Mouse (Mus musculus): Measurements from ENCODE around the gene Igfbpl1. TPM values are rescaled to one million over a fixed set of nuclear protein-coding genes. Genes with fewer than 3 reads are reported as not detected.
A peak's percentile ranks its signal among the peaks of the same experiment; 100 is the strongest.

Igfbpl1 gene
- polyA plus RNA-seq (2015; fragmentation: Nextera tagmentation; extraction: Ambion mirVana): 0.03 and 0.05 TPM in 2 replicates

GRCm38 (mm10) chr4:45826275-45827040 is at the start of gene Igfbpl1:
TSS of gene Igfbpl1 (minus strand) at chr4:45826923.
- no peaks in the 10 kb centered on the region for H3K9me3 ChIP-seq (replicated peaks)
- H3K4me1 ChIP-seq (replicated peaks): no peaks in the 10 kb centered on the region
- H3K9ac ChIP-seq: no peak within 1 kb of the TSS
- peak within 1 kb of the TSS; percentile 41 for H3K4me2 ChIP-seq
- ATAC-seq (ENCODE audit: low read depth): no peak
- no peak for DNase-seq
- 3% methylated on average over 91 of the region's 91 CpGs for WGBS (ENCODE audit: insufficient replicate concordance)
- H3K4me3 ChIP-seq (replicated peaks): peak within 1 kb of the TSS; percentile 16; the same call in 1 of the 2 replicates
- peaks cover 90% of the 10 kb centered on the region for H3K27me3 ChIP-seq
- H3K27ac ChIP-seq: no peak within 1 kb of the TSS
- H3K36me3 ChIP-seq: no peaks in the 10 kb centered on the region

DNA sequence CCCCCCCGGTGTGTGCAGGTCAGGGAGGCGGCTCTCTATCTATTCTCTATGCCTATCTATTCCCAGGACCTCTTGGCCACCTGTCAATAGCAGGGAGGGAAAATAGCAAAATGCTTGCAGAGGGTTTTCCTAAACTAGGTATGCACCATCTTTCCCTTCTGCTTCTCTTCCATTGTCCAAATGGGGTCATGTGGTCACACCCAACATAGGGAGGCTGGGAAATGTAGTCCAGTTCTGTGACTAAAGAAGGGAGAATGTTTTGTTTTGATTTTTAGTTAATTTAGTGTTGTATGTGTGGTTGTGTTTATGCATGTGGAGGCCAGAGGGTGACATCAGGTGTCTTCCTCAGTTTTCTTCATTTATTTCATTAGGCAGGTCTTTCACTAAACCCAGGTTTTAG is 45.4 kb upstream of the Igfbpl1 start:
- Histone ChIP-seq H3K36me3 (peaks cover 12% of the 10 kb centered on the region), H3K4me3 (replicated peaks) (no peak overlapping the region), H3K9ac (no peak overlapping the region), H3K9me3 (replicated peaks) (peaks cover 7% of the 10 kb centered on the region; the same call in 1 of the 2 replicates), H3K27ac (no peak overlapping the region), H3K27me3 (0 out of 2 replicates have a peak, but pooled peaks cover 4% of the 10 kb centered on the region), H3K4me1 (replicated peaks) (no peaks in the 10 kb centered on the region), H3K4me2 (no peak overlapping the region)
- ATAC-seq (ENCODE audit: low read depth): no peak
- DNase-seq: no peak
- WGBS (ENCODE audit: insufficient replicate concordance): 100% methylated on average over 1 of the region's 2 CpGs

DNA sequence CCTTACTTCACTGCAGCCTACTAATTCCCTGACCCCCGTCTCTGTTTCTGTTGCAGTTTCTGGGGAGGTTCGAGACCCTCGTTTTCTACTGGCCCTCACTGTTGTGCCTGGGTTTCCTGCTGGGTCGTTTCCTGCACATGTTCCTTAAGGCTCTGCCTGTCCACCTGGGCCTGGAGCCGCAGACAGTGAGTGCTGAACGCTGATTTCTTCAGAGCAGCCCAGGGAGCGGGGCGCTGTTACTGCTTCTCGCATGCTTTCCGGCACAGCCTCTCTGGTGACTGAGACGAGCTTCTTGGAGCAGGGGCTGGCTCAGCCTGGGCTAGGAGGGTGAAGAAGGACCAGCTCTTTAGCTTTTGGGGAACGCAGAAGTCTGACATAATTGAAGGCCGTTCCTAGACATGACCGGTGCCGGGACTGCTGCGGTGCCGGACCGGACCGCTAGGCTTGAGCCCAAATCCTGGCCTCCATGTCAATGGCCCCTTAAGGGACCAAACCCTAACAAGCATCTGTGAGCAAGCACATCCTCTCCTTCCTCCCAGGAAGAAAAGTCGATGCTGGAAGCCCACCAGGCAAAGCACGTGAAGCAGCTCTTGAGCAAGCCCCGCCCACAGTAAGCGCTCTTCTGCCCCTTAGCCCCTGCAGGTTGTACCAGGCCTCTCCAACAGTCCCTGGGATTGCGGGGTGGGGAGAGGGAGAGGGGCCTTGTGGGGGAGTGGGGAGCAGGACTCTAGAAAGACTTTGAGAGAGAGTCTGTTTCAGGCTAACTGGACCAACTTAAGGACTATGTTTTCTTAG is 42.5 kb upstream of the Igfbpl1 start:
- WGBS (ENCODE audit: insufficient replicate concordance): 33% methylated on average over 24 of the region's 24 CpGs
- no peak for ATAC-seq (ENCODE audit: low read depth)
- no peaks in the 10 kb centered on the region; the same call in 1 of the 2 replicates for H3K36me3 ChIP-seq
- no peaks in the 10 kb centered on the region for H3K4me1 ChIP-seq (replicated peaks)
- no peak overlapping the region for H3K4me3 ChIP-seq (replicated peaks)
- no peak for DNase-seq
- H3K9me3 ChIP-seq (replicated peaks): no peaks in the 10 kb centered on the region
- 0 out of 2 replicates have a peak, but pooled peaks cover 4% of the 10 kb centered on the region for H3K27me3 ChIP-seq
- no peak overlapping the region for H3K27ac ChIP-seq
- H3K4me2 ChIP-seq: no peak overlapping the region
- no peak overlapping the region for H3K9ac ChIP-seq

DNA sequence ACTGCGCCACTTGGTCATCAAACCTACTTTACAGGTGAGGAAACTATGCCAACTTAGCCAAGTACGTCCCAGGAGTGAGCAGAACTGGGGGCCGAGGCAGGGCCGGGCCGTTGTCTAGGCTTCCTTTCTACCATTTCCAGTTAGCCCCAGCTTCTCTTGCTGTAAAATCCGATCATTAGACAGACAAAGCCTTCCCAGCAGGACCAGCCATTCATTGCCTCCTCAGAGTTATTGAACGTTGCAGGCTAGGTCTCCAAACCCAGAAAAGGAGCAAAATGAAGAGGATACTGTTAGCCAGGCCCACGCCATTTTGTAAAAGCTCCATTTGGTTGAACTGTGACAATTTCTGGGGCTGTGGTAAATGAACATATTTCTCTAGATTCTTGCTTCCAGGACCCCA is 40.7 kb upstream of the Igfbpl1 start:
- no peaks in the 10 kb centered on the region for H3K4me1 ChIP-seq (replicated peaks)
- 0 out of 2 replicates have a peak, but pooled peaks cover 4% of the 10 kb centered on the region for H3K27me3 ChIP-seq
- no peaks in the 10 kb centered on the region for H3K9me3 ChIP-seq (replicated peaks)
- DNase-seq (no peak), ATAC-seq (ENCODE audit: low read depth) (no peak)
- no peak overlapping the region for H3K9ac ChIP-seq
- H3K27ac ChIP-seq: no peak overlapping the region
- WGBS (ENCODE audit: insufficient replicate concordance): 68% methylated on average over 8 of the region's 8 CpGs
- H3K4me2 ChIP-seq: no peak overlapping the region
- H3K36me3 ChIP-seq: no peaks in the 10 kb centered on the region
- no peak overlapping the region for H3K4me3 ChIP-seq (replicated peaks)

DNA sequence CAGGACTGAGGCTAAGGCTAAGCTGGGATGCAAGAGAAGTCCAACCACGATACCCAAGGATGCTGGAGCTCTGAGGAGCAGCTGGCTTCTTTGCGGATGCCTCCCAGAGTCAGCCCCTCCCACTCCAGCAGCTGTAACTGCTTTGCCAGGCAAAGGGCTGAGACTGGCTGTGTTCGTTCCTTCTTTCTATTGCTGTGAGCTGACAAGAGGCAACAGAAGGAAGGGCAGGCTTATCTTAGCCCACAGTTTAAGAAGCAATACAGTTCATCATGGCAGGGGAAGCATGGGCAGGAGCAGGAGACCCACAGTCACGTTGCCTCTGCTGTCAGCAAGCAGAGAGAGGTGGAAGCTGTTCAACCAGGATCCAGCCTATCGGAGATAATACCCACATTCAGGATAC is 34.4 kb upstream of the Igfbpl1 start:
- H3K36me3 ChIP-seq: peaks cover 9% of the 10 kb centered on the region; the same call in 1 of the 2 replicates

GRCm38 (mm10) chr4:45855803-45856424 is 29.2 kb upstream of the Igfbpl1 start:
- no peaks in the 10 kb centered on the region for H3K27me3 ChIP-seq
- peaks cover 9% of the 10 kb centered on the region; the same call in 1 of the 2 replicates for H3K36me3 ChIP-seq
- no peak overlapping the region for H3K27ac ChIP-seq
- H3K9me3 ChIP-seq (replicated peaks): no peaks in the 10 kb centered on the region
- no peaks in the 10 kb centered on the region for H3K4me1 ChIP-seq (replicated peaks)
- H3K4me3 ChIP-seq (replicated peaks): no peak overlapping the region
- no peak overlapping the region for H3K4me2 ChIP-seq
- no peak overlapping the region for H3K9ac ChIP-seq
- 48% methylated on average over 19 of the region's 19 CpGs for WGBS (ENCODE audit: insufficient replicate concordance)
- DNase-seq (peak; percentile 15), ATAC-seq (ENCODE audit: low read depth) (no peak)

More for the DNA sequence above, 34.4 kb upstream of the Igfbpl1 start:
- Histone ChIP-seq H3K27ac (no peak overlapping the region), H3K4me1 (replicated peaks) (no peaks in the 10 kb centered on the region), H3K4me2 (no peak overlapping the region), H3K27me3 (no peaks in the 10 kb centered on the region), H3K9ac (no peak overlapping the region), H3K9me3 (replicated peaks) (no peaks in the 10 kb centered on the region), H3K4me3 (replicated peaks) (no peak overlapping the region)
- ATAC-seq (ENCODE audit: low read depth) (no peak), DNase-seq (no peak)
- 42% methylated on average over 5 of the region's 5 CpGs for WGBS (ENCODE audit: insufficient replicate concordance)

DNA sequence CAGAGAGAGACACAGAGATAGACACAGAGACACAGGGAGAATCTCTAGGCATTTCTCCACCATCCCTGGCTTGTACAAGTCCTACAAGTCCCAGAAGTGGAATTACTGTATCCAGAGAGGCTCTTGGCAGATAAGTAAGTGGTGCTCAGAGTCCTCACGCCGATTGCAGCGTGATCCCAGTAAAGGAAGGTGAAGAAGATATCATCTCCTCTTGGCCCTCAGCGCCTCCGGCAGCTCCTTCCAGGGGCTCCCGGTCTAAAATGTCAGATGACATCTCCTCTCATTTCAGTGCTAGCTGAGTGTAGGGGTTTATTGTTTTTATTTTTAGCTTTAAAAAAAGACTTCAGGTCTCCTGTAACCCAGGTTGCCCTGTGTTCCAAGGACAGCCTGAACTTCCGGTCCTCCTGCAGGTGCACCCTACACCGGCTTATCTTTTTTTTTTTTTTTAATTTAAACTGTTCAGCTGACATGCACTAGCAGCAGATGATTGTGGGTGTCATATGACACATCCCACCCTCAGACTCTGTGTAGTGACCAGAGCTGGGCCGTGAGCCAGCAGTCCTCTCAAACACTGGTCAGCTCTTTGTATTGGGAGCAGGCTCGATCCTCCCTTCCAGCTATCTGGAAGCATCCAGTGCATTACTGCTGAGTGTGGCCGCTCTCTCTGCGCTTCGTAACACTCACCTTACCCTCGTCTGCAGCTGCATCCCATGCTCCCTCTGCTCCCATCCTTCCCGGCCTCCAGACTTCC is 26.9 kb upstream of the Igfbpl1 start:
- H3K4me3 ChIP-seq (replicated peaks): no peak overlapping the region
- H3K9me3 ChIP-seq (replicated peaks): no peaks in the 10 kb centered on the region
- H3K27me3 ChIP-seq: peaks cover 6% of the 10 kb centered on the region; the same call in 1 of the 2 replicates
- no peaks in the 10 kb centered on the region for H3K4me1 ChIP-seq (replicated peaks)
- no peak overlapping the region for H3K27ac ChIP-seq
- DNase-seq: no peak
- no peak for ATAC-seq (ENCODE audit: low read depth)
- 64% methylated on average over 15 of the region's 15 CpGs for WGBS (ENCODE audit: insufficient replicate concordance)
- no peak overlapping the region for H3K9ac ChIP-seq
- H3K36me3 ChIP-seq: no peaks in the 10 kb centered on the region
- H3K4me2 ChIP-seq: no peak overlapping the region

DNA sequence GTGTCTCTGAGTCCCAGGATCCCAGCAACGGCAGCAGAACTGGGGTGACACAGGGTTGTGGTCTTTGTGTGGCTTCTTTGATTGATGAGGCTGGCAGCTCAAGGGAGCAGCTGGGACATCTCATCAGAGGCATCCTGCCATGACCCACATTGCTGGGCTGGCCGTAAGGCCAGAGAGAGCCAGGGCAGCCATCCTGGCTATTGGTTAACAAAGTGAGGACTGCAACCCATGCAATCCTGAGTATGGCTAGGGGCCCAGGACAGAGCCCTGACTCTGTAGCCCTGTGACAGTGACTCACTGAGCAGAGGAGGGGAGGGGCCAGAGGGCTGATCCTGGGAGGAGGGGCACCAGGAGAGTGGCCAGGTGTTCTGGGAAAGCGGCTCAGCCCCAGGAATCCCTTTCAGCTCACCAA is 24.9 kb upstream of the Igfbpl1 start:
- Histone ChIP-seq H3K4me2 (no peak overlapping the region), H3K27ac (no peak overlapping the region), H3K9me3 (replicated peaks) (no peaks in the 10 kb centered on the region), H3K9ac (no peak overlapping the region), H3K4me3 (replicated peaks) (no peak overlapping the region), H3K36me3 (no peaks in the 10 kb centered on the region), H3K4me1 (replicated peaks) (no peaks in the 10 kb centered on the region), H3K27me3 (peaks cover 9% of the 10 kb centered on the region; the same call in 1 of the 2 replicates)
- peak; percentile 71 for ATAC-seq (ENCODE audit: low read depth)
- no peak for DNase-seq
- WGBS (ENCODE audit: insufficient replicate concordance): 44% methylated on average over 3 of the region's 3 CpGs

DNA sequence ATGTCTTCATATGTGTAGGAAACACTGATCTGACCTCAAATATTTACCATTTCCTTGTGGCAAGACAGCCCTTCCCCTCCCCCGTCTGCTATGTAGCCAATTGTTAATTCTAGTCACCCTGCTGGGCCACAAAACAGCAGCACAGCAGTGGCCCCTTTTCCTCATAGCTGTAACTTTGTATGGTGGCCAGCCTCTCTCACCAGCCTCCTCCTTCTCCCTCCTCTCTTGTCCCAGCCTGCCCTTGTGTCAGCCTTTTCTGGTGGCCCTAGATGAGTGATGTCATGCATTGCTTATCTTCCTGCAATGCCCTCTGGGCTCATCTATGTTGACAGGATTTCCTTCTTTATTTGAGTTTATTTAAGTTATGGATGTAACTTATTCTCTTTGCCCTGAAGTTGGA is 22.7 kb upstream of the Igfbpl1 start:
- ATAC-seq (ENCODE audit: low read depth): no peak
- H3K4me2 ChIP-seq: peak overlapping the region; percentile 28
- H3K36me3 ChIP-seq: no peaks in the 10 kb centered on the region
- no peak overlapping the region for H3K9ac ChIP-seq
- H3K4me1 ChIP-seq (replicated peaks): no peaks in the 10 kb centered on the region
- peak overlapping the region; percentile 33 for H3K4me3 ChIP-seq (replicated peaks)
- peaks cover 9% of the 10 kb centered on the region; the same call in 1 of the 2 replicates for H3K27me3 ChIP-seq
- WGBS (ENCODE audit: insufficient replicate concordance): 19% methylated on average over 1 of the region's 1 CpGs
- DNase-seq: no peak
- H3K27ac ChIP-seq: 0 out of 2 replicates have a peak overlapping the region, but pooled peaks have one; percentile 18
- H3K9me3 ChIP-seq (replicated peaks): no peaks in the 10 kb centered on the region

DNA sequence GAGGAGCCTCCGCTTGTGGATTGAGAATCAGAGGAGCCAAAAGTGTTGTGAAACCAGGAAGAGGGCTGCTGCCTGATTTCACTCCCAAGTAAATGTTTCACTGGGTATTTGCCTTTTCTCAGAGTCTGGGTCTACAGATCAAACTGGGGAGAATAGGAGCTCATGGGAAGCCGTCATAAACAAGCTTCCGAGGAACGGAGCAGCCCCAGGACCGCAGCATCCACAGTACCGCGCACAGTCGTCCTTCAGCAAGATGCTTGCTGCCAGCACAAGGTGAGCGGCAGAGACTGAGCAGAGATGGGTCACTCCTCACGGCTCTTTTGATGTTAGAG is 22.1 kb upstream of the Igfbpl1 start:
- 24% methylated on average over 10 of the region's 10 CpGs for WGBS (ENCODE audit: insufficient replicate concordance)
- ATAC-seq (ENCODE audit: low read depth): 0 out of 2 replicates have a peak, but pooled peaks have one; percentile 32
- peak overlapping the region; percentile 28; the same call in 1 of the 2 replicates for H3K4me2 ChIP-seq
- H3K27ac ChIP-seq: peak overlapping the region; percentile 51; the same call in 1 of the 2 replicates
- no peaks in the 10 kb centered on the region for H3K36me3 ChIP-seq
- H3K9me3 ChIP-seq (replicated peaks): no peaks in the 10 kb centered on the region
- no peaks in the 10 kb centered on the region for H3K4me1 ChIP-seq (replicated peaks)
- peaks cover 9% of the 10 kb centered on the region; the same call in 1 of the 2 replicates for H3K27me3 ChIP-seq
- H3K4me3 ChIP-seq (replicated peaks): peak overlapping the region; percentile 33
- DNase-seq: no peak
- no peak overlapping the region for H3K9ac ChIP-seq

Measured in liver, embryonic 13.5 days (tissue).